Mouse (Mus musculus) midbrain, postnatal 0 days (tissue): Measurements from ENCODE around the gene Akr1c19. TPM values are rescaled to one million over a fixed set of nuclear protein-coding genes. Genes with fewer than 3 reads are reported as not detected.
A peak's percentile ranks its signal among the peaks of the same experiment; 100 is the strongest.

Experiments used
- ATAC-seq: fragments of 200-750 bp; cut with Nextera tagmentation; 2 replicates; pipeline ENCODE4 v1.8.0; 2017; ENCODE audit warnings: moderate number of reproducible peaks, mild to moderate bottlenecking, moderate TSS enrichment, moderate library complexity; ENCODE audit not compliant: low FRiP score
- DNase-seq: peaks from one replicate; pipeline ENCODE4 v3.0.0-alpha.2; 2015; ENCODE audit warnings: low spot score
- H3K27ac ChIP-seq: fragments of 300-500 bp; sonication (generic); 2 replicates; pipeline ENCODE4 v1.5.1; 2014; ENCODE audit warnings: low read depth, mild to moderate bottlenecking, low read length, mixed read lengths
- H3K27me3 ChIP-seq: fragments of 300-500 bp; sonication (generic); 2 replicates; pipeline ENCODE4 v1.6.1; 2014; ENCODE audit warnings: low read length, control low read depth, mixed read lengths; ENCODE audit not compliant: insufficient read depth
- H3K36me3 ChIP-seq: fragments of 300-500 bp; sonication (generic); 2 replicates; pipeline ENCODE4 v1.6.1; 2014; ENCODE audit warnings: low read length, control low read depth, mixed read lengths; ENCODE audit not compliant: insufficient read depth
- H3K4me1 ChIP-seq: fragments of 300-500 bp; sonication (generic); 2 replicates; pipeline ENCODE4 v1.6.1; 2014; ENCODE audit warnings: mild to moderate bottlenecking, control low read depth, antibody characterized with exemption, low read length, mixed read lengths; ENCODE audit not compliant: insufficient read depth
- H3K4me2 ChIP-seq: fragments of 300-500 bp; sonication (generic); 2 replicates; pipeline ENCODE4 v1.6.1; 2014; ENCODE audit warnings: low read depth, mild to moderate bottlenecking, low read length, mixed read lengths; ENCODE audit not compliant: poor library complexity, severe bottlenecking
- H3K4me3 ChIP-seq: fragments of 300-500 bp; sonication (generic); 2 replicates; pipeline ENCODE4 v1.5.1; 2014; ENCODE audit warnings: low read depth, mild to moderate bottlenecking, low read length, moderate library complexity
- H3K9ac ChIP-seq: fragments of 300-500 bp; sonication (generic); replicated peaks from 2 replicates; pipeline ENCODE4 v1.6.1; 2014; ENCODE audit warnings: mild to moderate bottlenecking, low read length, moderate library complexity, mixed read lengths; ENCODE audit not compliant: poor library complexity, severe bottlenecking
- H3K9me3 ChIP-seq: fragments of 300-500 bp; sonication (generic); 2 replicates; pipeline ENCODE4 v1.6.1; 2016; ENCODE audit warnings: low read length, control low read depth
- CTCF ChIP-seq: IDR thresholded peaks from 2 replicates; pipeline ENCODE4 v1.5.1; 2016; ENCODE audit warnings: antibody characterized with exemption, mild to moderate bottlenecking
- WGBS: fragments of 180-500 bp; shearing (Covaris S2); extraction: QIAGEN DNeasy Blood & Tissue Kit; methylation state at CpG from one replicate; pipeline ENCODE4 v1.1.7; 2014; 5-methylcytosine and 5-hydroxymethylcytosine counted together
- polyA plus RNA-seq: library from polyadenylated mRNA; unstranded; fragments of >200 nt; fragmentation: Nextera tagmentation; extraction: Ambion mirVana; gene quantifications from 2 replicates; pipeline ENCODE4 v1.2.1, GENCODE M21; 2015
- total RNA-seq: library from RNA; depleted of rRNA; stranded (reverse); fragments of >200 nt; gene quantifications from 2 replicates; pipeline ENCODE4 v1.2.3, GENCODE M21; 2014; rRNA removed

The Akr1c19 gene
- total and polyA plus RNA-seq, 2 experiments from 2014 or later = 5.2 to 7.6 TPM

DNA sequence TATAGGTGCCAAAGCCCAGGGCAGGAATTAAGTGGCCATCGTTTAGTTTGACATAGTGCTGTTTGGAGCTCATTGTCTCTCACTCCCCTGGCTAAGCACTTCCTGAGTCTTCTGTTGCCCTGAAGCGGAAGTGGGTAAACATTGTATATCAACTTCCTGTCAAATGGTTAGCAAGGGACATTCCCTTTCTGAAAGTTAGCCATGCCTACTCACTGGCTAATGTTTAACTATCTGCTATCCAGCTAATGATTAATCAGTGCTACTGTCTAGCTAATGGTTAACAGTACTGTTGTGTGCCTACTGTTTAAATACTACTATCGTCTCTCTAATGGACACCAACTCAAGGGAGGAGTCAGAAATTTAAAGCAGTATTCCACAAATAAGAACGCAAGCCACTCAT is 50.8 kb downstream of the Akr1c19 start, which contains the start of gene Akr1c12:
TSS of gene Akr1c12 (minus strand) at position 150 of the 400 bp plus-strand sequence.
- no peak within 1 kb of the TSS for H3K4me3 ChIP-seq
- TF ChIP-seq CTCF = no peak
- H3K9ac ChIP-seq = no peak within 1 kb of the TSS
- H3K4me2 ChIP-seq = no peak within 1 kb of the TSS
- WGBS = 83% methylated on average over 4 of the region's 4 CpGs
- H3K36me3 ChIP-seq = no peaks in the 10 kb centered on the region
- H3K9me3 ChIP-seq = no peaks in the 10 kb centered on the region
- DNase-seq (no peak), ATAC-seq (no peak)
- H3K27me3 ChIP-seq = no peaks in the 10 kb centered on the region
- H3K4me1 ChIP-seq = no peaks in the 10 kb centered on the region
- no peak within 1 kb of the TSS for H3K27ac ChIP-seq

DNA sequence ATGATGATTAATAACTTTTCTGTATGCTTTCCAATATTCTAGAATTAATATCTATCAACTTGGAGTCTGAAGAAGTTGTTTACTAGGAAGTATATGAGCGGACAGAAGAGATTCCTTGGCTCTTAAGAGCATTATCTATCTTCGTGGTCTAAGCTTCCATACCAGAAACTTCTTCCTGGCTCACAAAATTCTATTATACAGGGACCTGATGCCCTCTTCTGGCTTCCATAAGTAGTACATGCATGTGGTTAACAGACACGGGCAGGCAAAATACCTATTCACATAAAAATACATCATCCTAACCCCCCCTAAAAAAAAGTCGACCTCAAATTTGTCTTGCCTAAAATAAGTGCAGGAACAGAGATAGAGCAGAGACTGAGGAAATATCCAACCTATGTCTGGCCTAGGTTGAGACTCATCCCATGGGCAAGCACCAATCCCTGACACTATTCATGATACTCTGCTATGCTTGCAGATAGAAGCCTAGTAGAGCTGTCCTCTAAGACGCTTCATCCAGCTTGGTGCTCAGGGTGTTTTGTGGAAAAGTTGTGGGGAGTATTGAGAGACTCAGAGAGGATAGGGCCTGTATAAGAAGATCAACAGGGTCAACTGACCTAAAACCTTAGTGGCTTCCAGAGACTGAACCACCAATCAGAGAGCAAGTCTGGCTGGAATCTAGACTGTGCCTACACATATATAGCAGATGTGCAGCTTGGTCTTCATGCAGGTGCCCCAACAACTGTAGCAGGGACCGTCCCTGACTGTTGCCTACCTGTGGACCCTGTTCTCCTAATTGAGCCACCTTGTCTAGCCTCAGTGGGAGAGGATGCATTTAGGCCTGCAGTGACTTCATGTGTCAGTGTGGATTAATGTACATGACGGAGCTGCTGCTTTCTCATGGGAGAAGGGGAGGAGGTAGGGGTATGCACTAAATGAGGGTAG is 53.2 kb downstream of the Akr1c19 start:
- no peaks in the 10 kb centered on the region for H3K9me3 ChIP-seq

DNA sequence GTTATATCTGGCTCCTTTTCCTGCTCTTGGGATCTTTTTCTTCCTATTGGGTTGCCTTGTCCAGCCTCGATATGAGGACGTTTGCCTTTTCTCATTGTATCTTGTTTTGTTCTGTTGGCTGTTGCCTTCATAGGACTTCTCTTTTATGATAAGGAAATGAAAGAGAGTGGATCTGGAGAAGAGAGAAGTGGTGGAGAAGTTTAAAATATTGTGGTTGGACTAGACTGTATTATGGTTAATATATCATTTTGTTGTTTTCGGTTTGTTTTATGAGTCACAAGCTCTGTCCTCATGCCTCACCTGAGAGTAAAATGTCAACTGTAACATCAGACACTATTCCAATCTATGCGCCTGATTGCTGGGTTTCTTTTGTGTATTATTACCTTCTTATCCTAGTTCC is 68.5 kb downstream of the Akr1c19 start:
- no peak overlapping the region for H3K4me3 ChIP-seq
- no peaks in the 10 kb centered on the region for H3K27me3 ChIP-seq
- H3K4me2 ChIP-seq = no peak overlapping the region
- no peak for DNase-seq
- H3K9ac ChIP-seq = no peak overlapping the region
- H3K4me1 ChIP-seq = no peaks in the 10 kb centered on the region
- TF ChIP-seq CTCF = no peak
- 97% methylated on average over 4 of the region's 4 CpGs for WGBS
- H3K36me3 ChIP-seq = no peaks in the 10 kb centered on the region
- H3K9me3 ChIP-seq = no peaks in the 10 kb centered on the region
- H3K27ac ChIP-seq = no peak overlapping the region
- no peak for ATAC-seq

More for the DNA sequence above, 53.2 kb downstream of the Akr1c19 start:
- peak; percentile 85 for TF ChIP-seq CTCF
- H3K4me2 ChIP-seq = no peak overlapping the region
- ATAC-seq (peak; percentile 84), DNase-seq (peak; percentile 66)
- H3K4me1 ChIP-seq = no peaks in the 10 kb centered on the region
- WGBS = 35% methylated on average over 7 of the region's 7 CpGs
- H3K27ac ChIP-seq = no peak overlapping the region
- H3K36me3 ChIP-seq = no peaks in the 10 kb centered on the region
- no peak overlapping the region for H3K9ac ChIP-seq
- no peaks in the 10 kb centered on the region for H3K27me3 ChIP-seq
- H3K4me3 ChIP-seq = no peak overlapping the region

Other genes with a start within 250 kb of the Akr1c19 start
- gene Akr1c14, start 179.7 kb upstream of the Akr1c19 start, total RNA-seq = 0.66 and 1.5 TPM in 2 replicates
- 1.1 and 1.2 TPM in 2 replicates for gene Akr1c14, start 179.7 kb upstream of the Akr1c19 start, polyA plus RNA-seq
- not detected in 2 replicates for gene Akr1c18, start 78.0 kb upstream of the Akr1c19 start, total RNA-seq
- gene Akr1c18, start 78.0 kb upstream of the Akr1c19 start, polyA plus RNA-seq = not detected in 2 replicates
- 1.8 TPM in 1 of 2 replicates, not detected in the other for gene Akr1c13, start 37.5 kb upstream of the Akr1c19 start, total RNA-seq
- 1.1 and 1.5 TPM in 2 replicates for gene Akr1c13, start 37.5 kb upstream of the Akr1c19 start, polyA plus RNA-seq
- gene Akr1c12, start 50.7 kb downstream of the Akr1c19 start, total RNA-seq = not detected in 2 replicates
- gene Akr1c12, start 50.7 kb downstream of the Akr1c19 start, polyA plus RNA-seq = 0.17 and 0.29 TPM in 2 replicates
- gene Akr1c6, start 205.6 kb downstream of the Akr1c19 start, total RNA-seq = not detected in 2 replicates
- not detected in 2 replicates for gene Akr1c6, start 205.6 kb downstream of the Akr1c19 start, polyA plus RNA-seq